Mouse (Mus musculus) urinary bladder, postnatal 36 days (tissue): Measurements from ENCODE around the gene Ikbkg.
"Not testable (repeated sequence)": the region's sequence is repeated elsewhere in the genome, so short reads cannot be mapped to it uniquely, and the experiment has no call there.

Experiments
- DNase-seq, 2 experiments: peaks; one replicate each; pipeline ENCODE4 v3.0.0; 2022; ENCODE audit warnings: low spot score in 2 of 2, mixed read lengths in 1 of 2

Gene Ikbkg

GRCm38 (mm10) chrX:74451157-74451912 is 58.2 kb downstream of the Ikbkg start:
- no peak for DNase-seq

- no peak for DNase-seq
Observed at GRCm38 (mm10) chrX:74452773-74453172, 59.7 kb downstream of the Ikbkg start.

GRCm38 (mm10) chrX:74481349-74481885 is 88.3 kb downstream of the Ikbkg start, which contains the start of gene Gm6880:
TSS of gene Gm6880 (minus strand) at chrX:74481399.
- DNase-seq, result not testable (repeated sequence)

GRCm38 (mm10) chrX:74497131-74497530 is 104.0 kb downstream of the Ikbkg start:
- no peak for DNase-seq
